Mouse (Mus musculus) stomach, postnatal 0 days (tissue): ENCODE measurements at regions not wholly inside any gene's neighbourhood (a gene's known extent, or its start where the extent isn't known, plus 50 kb on each side); places are given as distances from the start of the nearest gene placed in this dataset.

Experiments
- CTCF ChIP-seq: IDR thresholded peaks from 2 replicates; pipeline ENCODE4 v1.5.1; 2016; ENCODE audit warnings: antibody characterized with exemption, low read depth, mild to moderate bottlenecking, moderate library complexity
- EP300 ChIP-seq: optimal IDR thresholded peaks from 2 replicates; pipeline ENCODE3; 2016; ENCODE audit warnings: antibody characterized with exemption

- TF ChIP-seq CTCF (no peak), EP300 (no peak)
Measured at GRCm38 (mm10) chr1:119247117-119247516, 174.9 kb downstream of the Inhbb start.
